ENCODE assay signal across 8 mouse cellular contexts in genomic region chr3:97680631-97681320, GRCm38 (mm10). TPM values are rescaled to one million over a fixed set of nuclear protein-coding genes. Genes with fewer than 3 reads are reported as not detected.
DNase-seq lines count a peak whose midpoint lies in the region; ATAC-seq lines count a peak whose summit lies in the region.

No protein-coding gene starts in this region.

- no peak overlapping the region for H3K27ac ChIP-seq in intestine, embryonic 14.5 days (ENCODE audit: low read depth)

- H3K27me3 ChIP-seq in intestine, embryonic 14.5 days (replicated peaks; ENCODE audit: control insufficient read depth, insufficient read depth, low read length) = 0 out of 2 replicates have a peak, but pooled peaks cover 3% of the 10 kb centered on the region

- WGBS in intestine, embryonic 14.5 days = 4% methylated on average over 28 of the region's 28 CpGs

- H3K36me3 ChIP-seq in intestine, embryonic 14.5 days (ENCODE audit: control insufficient read depth, insufficient read depth, low read length) = no peaks in the 10 kb centered on the region

- peak overlapping the region; percentile 25; the same call in 1 of the 2 replicates for H3K9ac ChIP-seq in intestine, embryonic 14.5 days (ENCODE audit: low read length)

- DNase-seq in adrenal gland, adult 8-10 months = peak; percentile 65
- peak; percentile 77 for DNase-seq in embryo, embryonic 11 days
- peak; percentile 58 for DNase-seq in gastrocnemius, postnatal 25 days
- peak; percentile 84 for DNase-seq in intestine, embryonic 14.5 days (ENCODE audit: low spot score)
- DNase-seq in left cerebral cortex, postnatal 25 days (ENCODE audit: low spot score in 2 of 2) = peak; percentile 74 to 80
- peak; percentile 83 for DNase-seq in right cerebral cortex, postnatal 14 days
- peak; percentile 64 for DNase-seq in yolk sac, embryonic 10.5 days (ENCODE audit: low spot score)

- H3K9me3 ChIP-seq in intestine, embryonic 14.5 days (ENCODE audit: control insufficient read depth, low read length) = no peaks in the 10 kb centered on the region

- peaks cover 16% of the 10 kb centered on the region for H3K4me1 ChIP-seq in intestine, embryonic 14.5 days (replicated peaks; ENCODE audit: control insufficient read depth, insufficient read depth, low read length)

- peak overlapping the region; percentile 82 for H3K4me2 ChIP-seq in intestine, embryonic 14.5 days (ENCODE audit: low read length)

- H3K4me3 ChIP-seq in intestine, embryonic 14.5 days (ENCODE audit: low read depth, low read length) = peak overlapping the region; percentile 36

- ATAC-seq in intestine, embryonic 14.5 days (replicated peaks; ENCODE audit: low FRiP score, low TSS enrichment, low read depth) = peak; percentile 55
- ATAC-seq in megakaryocyte-erythroid progenitor cell, adult 5-6 weeks (replicated peaks; ENCODE audit: low FRiP score, low TSS enrichment, poor library complexity, severe bottlenecking) = peak; percentile 79

- intact Hi-C loops in left cerebral cortex, postnatal 25 days (cut with DNase I) = loop anchor here (2.0 to 5.0 kb wide), 2 partner anchors 198 to 547 kb away; no protein-coding TSS in a partner anchor

RNA-seq across cellular contexts. Expression of gene Gm17651, which starts 6.3 kb away (rescaled TPM):
- not detected for total RNA-seq in adrenal gland, adult 8-10 months (2022)
- total RNA-seq in gastrocnemius, postnatal 25 days (2021) = not detected
- polyA plus RNA-seq in intestine, embryonic 14.5 days (2014; fragmentation: Nextera tagmentation; extraction: Ambion mirVana) = not detected in 2 replicates
- total RNA-seq in left cerebral cortex, postnatal 25 days (2021) = not detected
- total RNA-seq in megakaryocyte-erythroid progenitor cell, adult 5-6 weeks (2014; fragmentation: Nextera tagmentation) = not detected in 2 replicates
- total RNA-seq in megakaryocyte-erythroid progenitor cell, adult 5-6 weeks (2017) = not detected in 2 replicates

RNA-seq across cellular contexts. Expression of gene Prkab2, which starts 22.8 kb away (rescaled TPM):
- 10 to 100 TPM in 2 of 4 experiments, 1 to 10 TPM in 2; 7.0 to 13.1 (median 10.2) TPM for total RNA-seq in adrenal gland, adult 8-10 months (2022)
- 100 to 1,000 TPM; 117 to 130 TPM for total RNA-seq in gastrocnemius, postnatal 25 days (2021)
- 7.6 and 8.1 TPM in 2 replicates for polyA plus RNA-seq in intestine, embryonic 14.5 days (2014; fragmentation: Nextera tagmentation; extraction: Ambion mirVana)
- 10 to 100 TPM; 27.9 to 30.6 TPM for total RNA-seq in left cerebral cortex, postnatal 25 days (2021)
- 3.2 and 5.4 TPM in 2 replicates for total RNA-seq in megakaryocyte-erythroid progenitor cell, adult 5-6 weeks (2014; fragmentation: Nextera tagmentation)
- 1.6 and 1.9 TPM in 2 replicates for total RNA-seq in megakaryocyte-erythroid progenitor cell, adult 5-6 weeks (2017)

RNA-seq across cellular contexts. Expression of gene Fmo5, which starts 52.2 kb away (rescaled TPM):
- 10 to 100 TPM; 16.9 to 19.1 (median 17.8) TPM for total RNA-seq in adrenal gland, adult 8-10 months (2022)
- total RNA-seq in gastrocnemius, postnatal 25 days (2021) = 1 to 10 TPM; 4.9 to 6.0 TPM
- 13.1 and 13.6 TPM in 2 replicates for polyA plus RNA-seq in intestine, embryonic 14.5 days (2014; fragmentation: Nextera tagmentation; extraction: Ambion mirVana)
- 1 to 10 TPM; 2.5 to 4.1 TPM for total RNA-seq in left cerebral cortex, postnatal 25 days (2021)
- 1.7 and 3.3 TPM in 2 replicates for total RNA-seq in megakaryocyte-erythroid progenitor cell, adult 5-6 weeks (2014; fragmentation: Nextera tagmentation)
- 1.5 and 2.0 TPM in 2 replicates for total RNA-seq in megakaryocyte-erythroid progenitor cell, adult 5-6 weeks (2017)
